Mouse (Mus musculus): ENCODE data around the gene AU040320.

- TF ChIP-seq CTCF (IDR thresholded peaks at IDR 0.05; ENCODE audit: low read depth) (no peak), EP300 (IDR thresholded peaks at IDR 0.05; ENCODE audit: low read depth) (no peak)
Measured at GRCm38 (mm10) chr4:126732531-126733380, 20.6 kb upstream of the AU040320 start.

Data from liver, embryonic 14.5 days (tissue).